Mouse (Mus musculus) spleen, adult 2 months (tissue): Measurements from ENCODE around the gene Cxcl17. TPM values are rescaled to one million over a fixed set of nuclear protein-coding genes. Genes with fewer than 3 reads are reported as not detected.
A peak's percentile ranks its signal among the peaks of the same experiment; 100 is the strongest.

Experiments
- DNase-seq, 2 experiments: peaks; one replicate each; pipeline versions ENCODE4 v3.0.0 to v3.0.0-alpha.2; 2012 to 2021; ENCODE audit warnings: low spot score in 2 of 2, low read depth in 1 of 2
- H3K27ac ChIP-seq: fragments of 200-500 bp; 2 replicates; pipeline ENCODE4 v1.5.1; 2012; ENCODE audit warnings: low read length, inconsistent platforms; ENCODE audit not compliant: insufficient read depth
- H3K27me3 ChIP-seq: fragments of 200-500 bp; 2 replicates; pipeline ENCODE4 v1.6.1; 2012; ENCODE audit warnings: mild to moderate bottlenecking, moderate library complexity, low read length, inconsistent platforms; ENCODE audit not compliant: control insufficient read depth, insufficient read depth
- H3K36me3 ChIP-seq: fragments of 200-500 bp; 2 replicates; pipeline ENCODE4 v1.6.1; 2012; ENCODE audit warnings: mild to moderate bottlenecking, low read length, inconsistent platforms; ENCODE audit not compliant: control insufficient read depth, insufficient read depth
- H3K4me1 ChIP-seq: fragments of 200-500 bp; 2 replicates; pipeline ENCODE4 v1.6.1; 2011; ENCODE audit warnings: inconsistent platforms; ENCODE audit not compliant: control insufficient read depth, insufficient read depth, insufficient read length
- H3K4me3 ChIP-seq: fragments of 200-500 bp; 2 replicates; pipeline ENCODE4 v1.5.1; 2011; ENCODE audit warnings: mild to moderate bottlenecking, inconsistent platforms; ENCODE audit not compliant: insufficient read depth, insufficient read length; ENCODE audit errors: extremely low read depth
- CTCF ChIP-seq: fragments of 200-500 bp; IDR thresholded peaks from 2 replicates; pipeline ENCODE4 v1.5.1; 2011; ENCODE audit warnings: mild to moderate bottlenecking, inconsistent platforms; ENCODE audit not compliant: insufficient read depth, insufficient read length, insufficient replicate concordance; ENCODE audit errors: extremely low read depth
- POLR2A ChIP-seq: fragments of 200-500 bp; IDR thresholded peaks from 2 replicates; pipeline ENCODE4 v1.6.1; 2011; ENCODE audit warnings: low read depth, low read length, inconsistent platforms
- WGBS: fragments of 180-500 bp; shearing (Covaris S2); methylation state at CpG from one replicate; pipeline ENCODE4 v1.1.7; 2018; 5-methylcytosine and 5-hydroxymethylcytosine counted together
- polyA plus RNA-seq: library from polyadenylated mRNA; depleted of rRNA; stranded (reverse); fragments of >200 nt; gene quantifications from 2 replicates; pipeline ENCODE4 v1.2.3, GENCODE M21; 2012

Gene Cxcl17
- polyA plus RNA-seq, 1 experiment: not detected

DNA sequence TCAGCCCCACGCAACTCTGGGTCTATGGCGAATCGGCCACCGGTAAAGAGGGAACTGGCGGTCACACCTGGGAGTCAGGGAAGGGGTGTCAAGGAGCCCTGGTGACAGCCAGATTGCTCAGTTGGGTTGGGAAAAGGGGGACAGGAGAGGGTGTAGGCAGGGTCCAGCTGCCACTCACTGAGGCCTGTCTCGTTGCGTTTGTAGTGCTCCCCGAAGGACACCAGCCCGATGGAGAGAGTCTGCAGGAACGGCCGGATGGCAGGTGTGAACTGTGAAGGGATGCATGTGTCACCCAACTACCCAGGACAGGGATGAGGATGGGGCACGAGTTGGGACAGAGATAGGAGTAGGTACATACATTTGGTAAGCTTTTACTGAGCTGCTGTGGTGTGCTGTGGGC is 27.4 kb downstream of the Cxcl17 start:
- Histone ChIP-seq H3K4me1 (peaks cover 20% of the 10 kb centered on the region; the same call in 1 of the 2 replicates), H3K27ac (0 out of 2 replicates have a peak overlapping the region, but pooled peaks have one; percentile 19), H3K36me3 (peaks cover 30% of the 10 kb centered on the region)

DNA sequence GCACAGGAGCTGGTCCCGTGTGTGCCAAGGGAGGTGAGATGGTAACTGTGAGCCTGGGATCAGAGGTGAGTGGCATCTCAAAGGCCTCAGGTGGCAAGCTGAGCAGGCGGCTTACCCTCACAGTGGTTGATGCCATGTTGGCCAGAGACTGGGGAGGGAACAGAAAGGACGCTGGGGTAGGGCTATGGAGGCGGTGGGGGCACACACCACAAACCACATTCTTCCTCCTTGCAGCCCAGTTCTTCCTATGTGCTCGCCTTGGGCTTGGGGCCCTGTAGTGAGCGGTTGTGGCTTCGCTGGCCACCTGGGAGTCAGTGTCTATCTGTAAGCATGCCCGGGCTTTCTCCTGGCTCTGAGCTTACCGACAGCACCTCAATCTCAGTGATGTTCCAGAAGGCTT is 27.9 kb downstream of the Cxcl17 start:
- Histone ChIP-seq H3K4me1 (peaks cover 21% of the 10 kb centered on the region), H3K27me3 (no peaks in the 10 kb centered on the region), H3K36me3 (peaks cover 30% of the 10 kb centered on the region), H3K4me3 (no peak overlapping the region), H3K27ac (peak overlapping the region; percentile 19; the same call in 1 of the 2 replicates)
- WGBS: 22% methylated on average over 9 of the region's 9 CpGs
- peak in 1 of 2 experiments; percentile 33 for DNase-seq
- no peak for TF ChIP-seq POLR2A
- no peak for TF ChIP-seq CTCF

More for the DNA sequence above, 27.4 kb downstream of the Cxcl17 start:
- H3K4me3 ChIP-seq: no peak overlapping the region
- TF ChIP-seq CTCF: no peak
- TF ChIP-seq POLR2A: no peak
- H3K27me3 ChIP-seq: no peaks in the 10 kb centered on the region
- WGBS: 68% methylated on average over 12 of the region's 12 CpGs
- DNase-seq: no peak

DNA sequence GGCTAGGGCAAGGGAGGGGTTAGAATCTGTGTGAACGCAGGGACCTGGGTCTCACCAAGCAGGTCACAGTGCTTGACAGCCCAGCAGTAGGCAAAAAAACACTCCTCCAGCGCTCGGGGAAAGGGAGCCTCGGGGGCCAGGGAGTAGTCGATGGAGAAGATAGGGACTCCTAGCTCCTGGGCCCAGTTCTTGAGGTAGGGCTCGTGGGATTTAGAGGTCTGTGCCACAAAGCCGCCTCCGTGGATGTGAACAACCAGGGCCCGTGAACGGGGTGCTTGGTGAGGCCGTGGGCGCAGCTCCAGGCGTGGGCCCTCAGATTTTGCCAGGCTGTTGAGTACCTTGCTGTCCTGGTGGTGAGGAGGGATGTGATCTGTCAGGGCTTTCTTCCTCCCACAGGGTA is 28.4 kb downstream of the Cxcl17 start:
- peaks cover 21% of the 10 kb centered on the region for H3K4me1 ChIP-seq
- DNase-seq: no peak
- no peak for TF ChIP-seq POLR2A
- TF ChIP-seq CTCF: no peak
- H3K4me3 ChIP-seq: no peak overlapping the region
- WGBS: 66% methylated on average over 13 of the region's 13 CpGs
- H3K36me3 ChIP-seq: peaks cover 30% of the 10 kb centered on the region
- no peaks in the 10 kb centered on the region for H3K27me3 ChIP-seq
- no peak overlapping the region for H3K27ac ChIP-seq

DNA sequence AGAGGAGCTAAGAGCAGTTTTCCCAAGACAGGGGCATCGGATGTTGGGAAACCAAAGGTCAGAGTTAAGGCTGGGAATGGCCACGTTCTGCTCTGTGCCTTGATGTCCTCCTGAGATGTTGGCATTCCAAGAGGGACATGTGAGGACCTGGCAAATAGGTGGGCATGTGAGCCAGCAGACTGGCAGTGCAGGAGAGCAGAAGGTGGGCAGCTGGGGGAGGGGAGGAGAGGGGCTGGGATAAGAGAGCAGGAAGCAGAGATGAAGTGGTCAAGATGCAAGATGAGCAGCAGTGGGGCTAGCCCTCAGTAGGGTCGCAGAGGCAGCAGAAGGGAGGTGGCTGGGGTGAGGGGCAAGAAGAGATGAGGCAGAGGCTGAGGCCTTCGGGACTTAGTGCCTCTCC is 28.8 kb downstream of the Cxcl17 start:
- DNase-seq: no peak
- H3K36me3 ChIP-seq: peaks cover 30% of the 10 kb centered on the region
- no peaks in the 10 kb centered on the region for H3K27me3 ChIP-seq
- no peak overlapping the region for H3K4me3 ChIP-seq
- no peak overlapping the region for H3K27ac ChIP-seq
- no peak for TF ChIP-seq CTCF
- peaks cover 21% of the 10 kb centered on the region for H3K4me1 ChIP-seq
- WGBS: 93% methylated on average over 4 of the region's 4 CpGs

DNA sequence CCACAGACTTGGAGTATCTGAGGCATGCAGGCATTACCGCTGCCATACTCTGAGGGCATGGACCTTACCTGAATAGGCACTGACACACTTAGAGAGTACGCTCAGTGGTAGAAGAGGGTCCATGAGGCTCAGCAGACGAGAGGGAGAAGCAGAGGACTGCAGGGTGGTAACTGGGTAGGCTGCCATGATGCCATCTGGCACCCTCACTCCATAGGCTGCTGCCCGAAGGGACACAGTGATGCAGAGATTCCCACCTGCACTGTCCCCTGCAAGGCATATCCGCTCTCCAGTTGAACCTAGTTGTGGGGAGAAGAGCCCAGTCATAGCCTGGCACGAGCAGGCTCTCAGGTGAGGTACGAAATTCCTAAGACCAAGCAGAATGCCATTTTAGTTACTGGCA is 29.3 kb downstream of the Cxcl17 start:
- H3K27me3 ChIP-seq: no peaks in the 10 kb centered on the region
- WGBS: 87% methylated on average over 7 of the region's 7 CpGs
- peaks cover 21% of the 10 kb centered on the region for H3K4me1 ChIP-seq
- no peak overlapping the region for H3K27ac ChIP-seq
- no peak for DNase-seq
- no peak overlapping the region for H3K4me3 ChIP-seq
- TF ChIP-seq POLR2A: no peak
- no peak for TF ChIP-seq CTCF
- H3K36me3 ChIP-seq: peaks cover 30% of the 10 kb centered on the region

DNA sequence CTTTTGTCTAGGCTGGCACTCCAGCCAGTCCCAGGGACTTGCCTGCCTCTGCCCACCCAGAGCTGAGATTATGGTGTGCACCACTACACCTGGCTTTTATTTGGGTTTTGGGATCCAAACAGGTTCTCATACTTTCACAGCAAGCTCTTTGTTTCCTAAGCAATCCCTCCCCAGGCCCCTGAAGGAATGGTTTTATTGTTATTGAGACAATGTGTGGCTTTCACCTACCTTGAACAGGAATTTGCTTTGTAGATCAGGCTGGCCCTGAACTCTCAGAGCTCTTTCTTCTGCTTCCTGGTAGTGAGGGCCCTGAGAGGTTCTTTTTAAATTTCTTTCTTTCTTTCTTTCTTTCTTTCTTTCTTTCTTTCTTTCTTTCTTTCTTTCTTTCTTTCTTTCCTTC is 30.1 kb downstream of the Cxcl17 start:
- H3K4me1 ChIP-seq: peaks cover 21% of the 10 kb centered on the region
- no peak for DNase-seq
- H3K27ac ChIP-seq: no peak overlapping the region
- TF ChIP-seq CTCF: no peak
- TF ChIP-seq POLR2A: no peak
- peaks cover 25% of the 10 kb centered on the region for H3K36me3 ChIP-seq
- H3K4me3 ChIP-seq: no peak overlapping the region
- H3K27me3 ChIP-seq: no peaks in the 10 kb centered on the region

DNA sequence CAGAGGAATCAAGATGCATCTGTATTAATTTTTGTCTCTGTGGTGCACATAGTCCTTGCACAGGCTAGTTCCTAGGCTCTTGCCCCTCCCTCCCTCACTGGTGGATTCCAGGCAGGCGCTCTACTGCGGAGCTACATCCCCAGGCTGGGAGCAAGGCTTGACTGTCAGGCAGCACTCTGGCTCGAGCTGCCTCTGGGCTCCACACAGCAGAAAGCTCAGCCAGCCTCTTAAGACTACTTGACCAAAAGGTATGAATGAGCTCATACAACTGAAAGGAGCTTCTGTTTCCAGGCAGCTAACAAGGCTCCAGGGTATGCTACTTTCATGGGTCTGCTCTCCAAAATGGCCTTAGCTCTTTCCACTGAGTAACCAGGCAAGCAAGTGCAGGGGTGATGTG is 31.4 kb downstream of the Cxcl17 start:
- H3K4me3 ChIP-seq: no peak overlapping the region
- no peak overlapping the region for H3K27ac ChIP-seq
- peaks cover 21% of the 10 kb centered on the region for H3K4me1 ChIP-seq
- H3K36me3 ChIP-seq: peaks cover 18% of the 10 kb centered on the region
- 88% methylated on average over 3 of the region's 3 CpGs for WGBS
- TF ChIP-seq POLR2A: no peak
- no peak for TF ChIP-seq CTCF
- DNase-seq: no peak
- no peaks in the 10 kb centered on the region for H3K27me3 ChIP-seq
